In the genomic region with DNA sequence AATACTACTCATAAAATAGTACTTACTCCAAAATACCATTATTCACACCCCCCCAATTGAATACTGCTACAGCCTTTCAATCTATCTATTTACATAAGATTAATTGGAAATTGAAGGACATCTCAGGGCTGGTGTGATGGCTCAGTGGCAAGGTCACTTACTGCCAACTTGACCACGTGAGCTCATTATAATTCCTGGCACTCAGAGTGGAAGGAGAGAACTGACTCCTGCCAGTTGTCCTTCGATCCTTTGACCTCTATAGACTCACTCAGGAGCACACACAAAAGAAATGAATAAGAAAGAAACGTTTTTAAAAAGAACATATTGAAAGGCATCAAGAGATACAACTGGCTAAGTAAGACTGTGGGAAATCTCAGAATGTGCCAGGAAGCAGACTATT, we compare ENCODE assay signal across 29 mouse cellular contexts. TPM values are rescaled to one million over a fixed set of nuclear protein-coding genes. Genes with fewer than 3 reads are reported as not detected.
DNase-seq lines count a peak whose midpoint lies in the region; ATAC-seq and TF ChIP-seq lines count a peak whose summit lies in the region.
"Had no signal": no experiment of that assay in that cellular context is flagged by ENCODE, and none has a peak within 500 bp of the region (broad histone marks: within the 10 kb centered on the region; RNA-seq: fewer than 3 reads in every experiment).

No protein-coding gene starts in this region.

- no peak overlapping the region for H3K27ac ChIP-seq in kidney, adult 2 months (ENCODE audit: insufficient read depth, low read depth, low read length)
- 0 out of 2 replicates have a peak overlapping the region, but pooled peaks have one; percentile 59 for H3K27ac ChIP-seq in midbrain, embryonic 15.5 days
- H3K27ac ChIP-seq in midbrain, embryonic 14.5 days (replicated peaks; ENCODE audit: low read depth, low read length) = no peak overlapping the region
- H3K27ac ChIP-seq: heart, embryonic 13.5 days; limb, embryonic 12.5 days; neural tube, embryonic 12.5 days had no signal

- H3K4me1 ChIP-seq in kidney, adult 2 months (ENCODE audit: control insufficient read depth, insufficient read depth, low read length) = peaks cover 14% of the 10 kb centered on the region
- peaks cover 17% of the 10 kb centered on the region for H3K4me1 ChIP-seq in midbrain, embryonic 15.5 days
- peaks cover 7% of the 10 kb centered on the region; the same call in 1 of the 2 replicates for H3K4me1 ChIP-seq in midbrain, embryonic 14.5 days (ENCODE audit: control insufficient read depth, insufficient read depth, low read length)

- WGBS in kidney, adult 2 months = 45% methylated on average over 3 of the region's 3 CpGs
- WGBS in midbrain, embryonic 15.5 days = 63% methylated on average over 3 of the region's 3 CpGs
- 68% methylated on average over 3 of the region's 3 CpGs for WGBS in midbrain, embryonic 14.5 days

- H3K36me3 ChIP-seq in kidney, adult 2 months (ENCODE audit: control insufficient read depth, insufficient read depth, low read length) = no peaks in the 10 kb centered on the region
- no peaks in the 10 kb centered on the region for H3K36me3 ChIP-seq in midbrain, embryonic 15.5 days (replicated peaks)
- H3K36me3 ChIP-seq in midbrain, embryonic 14.5 days (ENCODE audit: control insufficient read depth, insufficient read depth, low read length) = no peaks in the 10 kb centered on the region
- H3K36me3 ChIP-seq: heart, embryonic 13.5 days; limb, embryonic 12.5 days; midbrain, embryonic 13.5 days; neural tube, embryonic 12.5 days had no signal

- no peak overlapping the region for H3K4me2 ChIP-seq in midbrain, embryonic 15.5 days
- H3K4me2 ChIP-seq in midbrain, embryonic 14.5 days (ENCODE audit: low read length) = no peak overlapping the region

- H3K4me3 ChIP-seq in kidney, adult 2 months (ENCODE audit: insufficient read depth, low read depth, low read length) = no peak overlapping the region
- no peak overlapping the region for H3K4me3 ChIP-seq in midbrain, embryonic 15.5 days
- no peak overlapping the region for H3K4me3 ChIP-seq in midbrain, embryonic 14.5 days (replicated peaks; ENCODE audit: low read depth, low read length)
- H3K4me3 ChIP-seq: erythroblast, embryonic 14.5 days; myocyte; neural tube, embryonic 12.5 days had no signal

- no peaks in the 10 kb centered on the region for H3K27me3 ChIP-seq in kidney, adult 2 months (replicated peaks; ENCODE audit: control insufficient read depth, insufficient read depth, low read length)
- no peaks in the 10 kb centered on the region for H3K27me3 ChIP-seq in midbrain, embryonic 15.5 days (replicated peaks)
- H3K27me3 ChIP-seq in midbrain, embryonic 14.5 days (ENCODE audit: control insufficient read depth, insufficient read depth, low read length) = no peaks in the 10 kb centered on the region
- H3K27me3 ChIP-seq: heart, embryonic 13.5 days; limb, embryonic 12.5 days; midbrain, embryonic 13.5 days; neural tube, embryonic 12.5 days had no signal

- peak; percentile 82 for DNase-seq in kidney, adult 2 months
- DNase-seq in kidney, postnatal 10 days = no peak
- no peak for DNase-seq in midbrain, embryonic 14.5 days
- DNase-seq in ZHBTc4 (ENCODE audit: low read depth, low spot score) = peak; percentile 72
- DNase-seq in spleen, postnatal 36 days (ENCODE audit: low spot score in 2 of 2) = no peak
- DNase-seq in cerebellum, postnatal 10 days = no peak
- DNase-seq: cerebellum, adult 18-20 months; cerebellum, postnatal 14 days; heart, postnatal 10 days; lung, postnatal 36 days; thymus, postnatal 4 days had no signal

- no peak for TF ChIP-seq CTCF in kidney, adult 2 months (conservative IDR thresholded peaks at IDR 0.05; ENCODE audit: insufficient read depth, insufficient read length, low read depth, low read length)

- no peak overlapping the region for H3K9ac ChIP-seq in midbrain, embryonic 15.5 days
- H3K9ac ChIP-seq in midbrain, embryonic 14.5 days (replicated peaks; ENCODE audit: low read length) = no peak overlapping the region
- H3K9ac ChIP-seq: limb, embryonic 12.5 days; neural tube, embryonic 12.5 days had no signal

- TF ChIP-seq POLR2A in kidney, adult 2 months (IDR thresholded peaks at IDR 0.05; ENCODE audit: low read depth, low read length) = no peak

- H3K9me3 ChIP-seq in midbrain, embryonic 15.5 days = no peaks in the 10 kb centered on the region
- no peaks in the 10 kb centered on the region for H3K9me3 ChIP-seq in midbrain, embryonic 14.5 days (ENCODE audit: control insufficient read depth, low read length)
- H3K9me3 ChIP-seq: heart, embryonic 13.5 days; limb, embryonic 12.5 days; midbrain, embryonic 13.5 days; neural tube, embryonic 12.5 days had no signal

- no peak for ATAC-seq in midbrain, embryonic 15.5 days (replicated peaks)
- no peak for ATAC-seq in midbrain, embryonic 14.5 days (ENCODE audit: low FRiP score, low TSS enrichment)

RNA-seq across cellular contexts. Expression of gene Polr2i, which starts 15.9 kb away (rescaled TPM):
- 187 and 196 TPM in 2 replicates for polyA plus RNA-seq in kidney, adult 2 months (2012; rRNA removed)
- 175 and 188 TPM in 2 replicates for polyA plus RNA-seq in midbrain, embryonic 15.5 days (2015; fragmentation: Nextera tagmentation; extraction: Ambion mirVana)
- polyA plus RNA-seq in midbrain, embryonic 14.5 days (2014; fragmentation: Nextera tagmentation; extraction: Ambion mirVana) = 176 and 240 TPM in 2 replicates

RNA-seq across cellular contexts. Expression of gene Tbcb, which starts 16.2 kb away (rescaled TPM):
- 51.8 and 72.2 TPM in 2 replicates for polyA plus RNA-seq in kidney, adult 2 months (2012; rRNA removed)
- 429 and 432 TPM in 2 replicates for polyA plus RNA-seq in midbrain, embryonic 15.5 days (2015; fragmentation: Nextera tagmentation; extraction: Ambion mirVana)
- polyA plus RNA-seq in midbrain, embryonic 14.5 days (2014; fragmentation: Nextera tagmentation; extraction: Ambion mirVana) = 337 and 360 TPM in 2 replicates

RNA-seq across cellular contexts. Expression of gene Capns1, which starts 17.3 kb away (rescaled TPM):
- polyA plus RNA-seq in kidney, adult 2 months (2012; rRNA removed) = 724 and 781 TPM in 2 replicates
- polyA plus RNA-seq in midbrain, embryonic 15.5 days (2015; fragmentation: Nextera tagmentation; extraction: Ambion mirVana) = 69.8 and 81.5 TPM in 2 replicates
- 53.0 and 70.5 TPM in 2 replicates for polyA plus RNA-seq in midbrain, embryonic 14.5 days (2014; fragmentation: Nextera tagmentation; extraction: Ambion mirVana)

RNA-seq across cellular contexts. Expression of gene Ovol3, which starts 19.6 kb away (rescaled TPM):
- 0.19 and 0.27 TPM in 2 replicates for polyA plus RNA-seq in kidney, adult 2 months (2012; rRNA removed)
- not detected in 2 replicates for polyA plus RNA-seq in midbrain, embryonic 15.5 days (2015; fragmentation: Nextera tagmentation; extraction: Ambion mirVana)
- not detected in 2 replicates for polyA plus RNA-seq in midbrain, embryonic 14.5 days (2014; fragmentation: Nextera tagmentation; extraction: Ambion mirVana)
- polyA plus RNA-seq: CD4-positive, CD25-positive, alpha-beta regulatory T cell, adult 4 months; cortical plate, adult 2 months; erythroblast, embryonic 14.5 days; forebrain, embryonic 11.5 days; forebrain, embryonic 16.5 days; gonadal fat pad, adult 2 months; heart, embryonic 13.5 days; hindbrain, embryonic 14.5 days; intestine, postnatal 0 days; limb, embryonic 12.5 days; liver, embryonic 11.5 days; liver, embryonic 16.5 days; lung, embryonic 16.5 days; midbrain, embryonic 13.5 days; myocyte; neural tube, embryonic 12.5 days; stomach, embryonic 14.5 days had no signal

RNA-seq across cellular contexts. Expression of gene Cox7a1, which starts 31.9 kb away (rescaled TPM):
- 76.0 and 141 TPM in 2 replicates for polyA plus RNA-seq in kidney, adult 2 months (2012; rRNA removed)
- polyA plus RNA-seq in midbrain, embryonic 15.5 days (2015; fragmentation: Nextera tagmentation; extraction: Ambion mirVana) = 6.5 and 6.8 TPM in 2 replicates
- 5.5 TPM in 2 replicates for polyA plus RNA-seq in midbrain, embryonic 14.5 days (2014; fragmentation: Nextera tagmentation; extraction: Ambion mirVana)

Comparison
In these comparisons a context has a peak if more than half of its experiments do, and no peak if none do; other contexts are left out.
1. DNase-seq: peak in kidney, adult 2 months (single experiment) and ZHBTc4 (single experiment); none in kidney, postnatal 10 days (single experiment), midbrain, embryonic 14.5 days (single experiment), spleen, postnatal 36 days (0 of 2) and cerebellum, postnatal 10 days (0 of 2).